Mouse (Mus musculus) myocyte (in vitro differentiated cells): ENCODE data around the gene N4bp2l1. TPM values are rescaled to one million over a fixed set of nuclear protein-coding genes. Genes with fewer than 3 reads are reported as not detected.

Source experiments
- H3K27me3 ChIP-seq: one replicate; pipeline ENCODE4 v1.6.1; 2011; ENCODE audit not compliant: control insufficient read depth, insufficient read depth, insufficient read length
- H3K36me3 ChIP-seq: one replicate; pipeline ENCODE4 v1.6.1; 2011; ENCODE audit not compliant: control insufficient read depth, insufficient read depth
- H3K4me2 ChIP-seq: one replicate; pipeline ENCODE4 v1.6.1; 2011; ENCODE audit warnings: low read depth, control low read depth
- H3K4me3 ChIP-seq: one replicate; pipeline ENCODE4 v1.5.1; 2011; ENCODE audit warnings: mild to moderate bottlenecking, control low read depth, moderate library complexity
- H3K79me2 ChIP-seq: one replicate; pipeline ENCODE4 v1.6.1; 2011; ENCODE audit not compliant: control insufficient read depth, insufficient read depth
- H3ac ChIP-seq: one replicate; pipeline ENCODE4 v1.6.1; 2011; ENCODE audit not compliant: control insufficient read depth, insufficient read length
- CEBPB ChIP-seq: IDR thresholded peaks from 2 replicates; pipeline ENCODE4 v1.6.1; 2011; ENCODE audit warnings: mild to moderate bottlenecking, moderate library complexity; ENCODE audit not compliant: poor library complexity, insufficient read depth, severe bottlenecking
- E2F4 ChIP-seq: IDR thresholded peaks from one replicate; pipeline ENCODE4 v1.6.1; 2011; ENCODE audit warnings: mild to moderate bottlenecking, control low read depth, moderate library complexity; ENCODE audit not compliant: insufficient read depth
- MAX ChIP-seq: IDR thresholded peaks from one replicate; pipeline ENCODE4 v1.6.1; 2011; ENCODE audit warnings: low read depth, mild to moderate bottlenecking, control low read depth
- MYOD1 ChIP-seq, 3 experiments: IDR thresholded peaks; one replicate each; pipeline ENCODE4 v1.6.1; 2011; ENCODE audit warnings: control low read depth in 2 of 3, low read depth in 2 of 3, mild to moderate bottlenecking in 2 of 3, moderate library complexity in 1 of 3; ENCODE audit not compliant: insufficient read length in 2 of 3, control insufficient read depth in 1 of 3
- MYOG ChIP-seq, 3 experiments: IDR thresholded peaks; one replicate each; pipeline ENCODE4 v1.6.1; 2011; ENCODE audit warnings: control low read depth in 2 of 3, low read depth in 2 of 3, mild to moderate bottlenecking in 2 of 3; ENCODE audit not compliant: insufficient read length in 2 of 3, control insufficient read depth in 1 of 3, insufficient read depth in 1 of 3
- POLR2A ChIP-seq: IDR thresholded peaks from one replicate; pipeline ENCODE4 v1.6.1; 2011; ENCODE audit warnings: low read depth, mild to moderate bottlenecking, control low read depth, moderate library complexity; ENCODE audit not compliant: insufficient read length
- POLR2AphosphoS2 ChIP-seq: IDR thresholded peaks from one replicate; pipeline ENCODE4 v1.6.1; 2011; ENCODE audit warnings: low read depth, control low read depth; ENCODE audit not compliant: insufficient read length
- REST ChIP-seq: IDR thresholded peaks from one replicate; pipeline ENCODE4 v1.6.1; 2011; ENCODE audit warnings: mild to moderate bottlenecking, control low read depth, moderate library complexity; ENCODE audit not compliant: insufficient read depth, insufficient read length
- SRF ChIP-seq: IDR thresholded peaks from one replicate; pipeline ENCODE4 v1.6.1; 2011; ENCODE audit warnings: low read depth; ENCODE audit not compliant: control insufficient read depth, insufficient read length
- TCF12 ChIP-seq: IDR thresholded peaks from one replicate; pipeline ENCODE4 v1.6.1; 2011; ENCODE audit warnings: mild to moderate bottlenecking, control low read depth; ENCODE audit not compliant: poor library complexity, insufficient read depth, severe bottlenecking
- TCF3 ChIP-seq: IDR thresholded peaks from one replicate; pipeline ENCODE4 v1.6.1; 2011; ENCODE audit warnings: low read depth, control low read depth; ENCODE audit not compliant: insufficient read length
- USF1 ChIP-seq: IDR thresholded peaks from one replicate; pipeline ENCODE4 v1.6.1; 2011; ENCODE audit warnings: low read depth, mild to moderate bottlenecking, control low read depth, moderate library complexity
- polyA plus RNA-seq: library from polyadenylated mRNA; unstranded; fragments of >200 nt; fragmentation: generic; extraction: Trizol; gene quantifications from one replicate; pipeline ENCODE4 v1.2.1, GENCODE M21; 2012; ENCODE audit warnings: missing spikeins

Gene N4bp2l1
- polyA plus RNA-seq, 1 experiment, result 1.4 TPM

DNA sequence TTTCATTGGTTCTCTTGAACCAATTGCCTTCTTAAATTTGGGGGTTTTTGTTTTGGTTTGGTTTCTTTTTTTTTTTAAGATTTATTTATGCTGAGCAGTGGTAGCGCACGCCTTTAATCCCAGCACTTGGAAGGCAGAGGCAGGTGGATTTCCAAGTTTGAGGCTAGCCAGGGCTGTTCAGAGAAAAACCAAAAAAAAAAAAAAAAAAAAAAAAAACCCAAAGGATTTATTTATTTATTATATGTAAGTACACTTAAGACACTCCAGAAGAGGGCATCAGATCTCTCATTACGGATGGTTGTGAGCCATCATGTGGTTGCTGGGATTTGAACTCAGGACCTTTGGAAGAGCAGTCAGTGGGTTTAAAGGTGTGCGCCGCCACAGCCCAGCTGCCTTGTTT lies 36.1 kb downstream of the N4bp2l1 start:
- no peak for TF ChIP-seq E2F4
- TF ChIP-seq TCF12, result no peak
- no peak for TF ChIP-seq USF1
- TF ChIP-seq MAX, result no peak
- no peak for TF ChIP-seq TCF3
- TF ChIP-seq MYOG (IDR thresholded peaks at IDR 0.05; ENCODE audit: control insufficient read depth in 1 of 3, insufficient read depth in 1 of 3, insufficient read length in 2 of 3, low read depth in 2 of 3), result no peak
- no peak overlapping the region for H3ac ChIP-seq
- H3K27me3 ChIP-seq, result no peaks in the 10 kb centered on the region
- H3K4me3 ChIP-seq, result no peak overlapping the region
- H3K79me2 ChIP-seq, result no peaks in the 10 kb centered on the region
- no peak overlapping the region for H3K4me2 ChIP-seq
- H3K36me3 ChIP-seq, result no peaks in the 10 kb centered on the region

GRCm38 (mm10) chr5:150559519-150560103 lies 37.4 kb downstream of the N4bp2l1 start:
- Histone ChIP-seq H3K36me3 (no peaks in the 10 kb centered on the region), H3K27me3 (no peaks in the 10 kb centered on the region), H3K4me3 (no peak overlapping the region), H3K79me2 (no peaks in the 10 kb centered on the region), H3K4me2 (no peak overlapping the region), H3ac (no peak overlapping the region)
- TF ChIP-seq POLR2AphosphoS2 (no peak), USF1 (no peak), MAX (no peak), SRF (no peak), MYOG (IDR thresholded peaks at IDR 0.05; ENCODE audit: control insufficient read depth in 1 of 3, insufficient read depth in 1 of 3, insufficient read length in 2 of 3, low read depth in 2 of 3) (no peak), MYOD1 (IDR thresholded peaks at IDR 0.05; ENCODE audit: control insufficient read depth in 1 of 3, insufficient read length in 2 of 3, low read depth in 2 of 3) (no peak), TCF12 (no peak), REST (no peak), TCF3 (no peak), E2F4 (no peak), POLR2A (no peak), CEBPB (no peak)

DNA sequence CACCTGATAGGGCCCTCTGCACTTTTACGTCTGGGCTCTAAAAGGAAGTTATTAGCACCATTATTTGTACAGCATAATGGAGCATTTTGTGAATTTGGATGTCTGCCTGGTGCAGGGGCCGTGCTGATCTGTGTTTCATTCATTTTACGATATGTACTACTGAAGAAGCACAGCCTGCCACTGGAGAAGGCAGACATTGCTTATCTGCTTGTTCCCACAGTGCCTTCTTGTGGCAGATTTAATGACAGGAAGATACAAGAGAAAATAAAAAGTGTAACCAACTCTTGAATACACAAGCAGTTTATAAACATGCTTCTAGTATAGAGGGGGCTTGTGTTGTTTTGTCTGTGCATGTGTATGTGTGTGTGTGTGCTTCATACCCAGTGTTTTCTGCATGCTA lies 45.4 kb downstream of the N4bp2l1 start:
- Histone ChIP-seq H3K79me2 (no peaks in the 10 kb centered on the region), H3ac (no peak overlapping the region), H3K36me3 (no peaks in the 10 kb centered on the region), H3K4me2 (no peak overlapping the region), H3K4me3 (no peak overlapping the region), H3K27me3 (no peaks in the 10 kb centered on the region)
- no peak for TF ChIP-seq CEBPB
- no peak for TF ChIP-seq POLR2AphosphoS2
- no peak for TF ChIP-seq MYOG (IDR thresholded peaks at IDR 0.05; ENCODE audit: control insufficient read depth in 1 of 3, insufficient read depth in 1 of 3, insufficient read length in 2 of 3, low read depth in 2 of 3)
- no peak for TF ChIP-seq REST
- TF ChIP-seq MAX, result no peak
- no peak for TF ChIP-seq TCF12
- no peak for TF ChIP-seq USF1
- no peak for TF ChIP-seq MYOD1 (IDR thresholded peaks at IDR 0.05; ENCODE audit: control insufficient read depth in 1 of 3, insufficient read length in 2 of 3, low read depth in 2 of 3)
- no peak for TF ChIP-seq E2F4
- TF ChIP-seq TCF3, result no peak
- no peak for TF ChIP-seq SRF
- TF ChIP-seq POLR2A, result no peak

GRCm38 (mm10) chr5:150543184-150543583 lies 53.8 kb downstream of the N4bp2l1 start:
- H3K36me3 ChIP-seq, result peaks cover 8% of the 10 kb centered on the region
- no peaks in the 10 kb centered on the region for H3K79me2 ChIP-seq
- no peak overlapping the region for H3K4me2 ChIP-seq
- H3ac ChIP-seq, result no peak overlapping the region
- H3K27me3 ChIP-seq, result no peaks in the 10 kb centered on the region
- TF ChIP-seq REST (no peak), POLR2AphosphoS2 (no peak), POLR2A (no peak), MYOD1 (IDR thresholded peaks at IDR 0.05; ENCODE audit: control insufficient read depth in 1 of 3, insufficient read length in 2 of 3, low read depth in 2 of 3) (no peak), CEBPB (no peak), E2F4 (no peak), SRF (no peak), MYOG (IDR thresholded peaks at IDR 0.05; ENCODE audit: control insufficient read depth in 1 of 3, insufficient read depth in 1 of 3, insufficient read length in 2 of 3, low read depth in 2 of 3) (no peak), TCF12 (no peak), USF1 (no peak), MAX (no peak), TCF3 (no peak)
- no peak overlapping the region for H3K4me3 ChIP-seq

DNA sequence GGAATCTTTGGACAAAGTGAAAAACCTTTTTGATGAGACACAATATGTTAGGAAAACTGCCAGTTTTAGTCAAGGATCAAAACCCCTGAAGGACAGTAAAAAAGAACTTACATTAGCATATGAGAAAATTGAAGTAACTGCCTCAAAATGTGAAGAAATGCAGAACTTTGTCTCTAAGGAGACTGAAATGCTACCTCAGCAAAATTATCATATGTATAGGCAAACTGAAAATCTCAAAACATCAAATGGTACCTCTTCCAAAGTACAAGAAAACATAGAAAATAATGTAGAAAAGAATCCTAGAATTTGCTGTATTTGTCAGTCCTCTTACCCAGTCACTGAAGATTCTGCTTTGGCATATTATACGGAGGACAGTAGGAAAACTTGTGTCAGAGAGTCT lies 55.7 kb downstream of the N4bp2l1 start:
- TF ChIP-seq MYOG (IDR thresholded peaks at IDR 0.05; ENCODE audit: control insufficient read depth in 1 of 3, insufficient read depth in 1 of 3, insufficient read length in 2 of 3, low read depth in 2 of 3) (no peak), USF1 (no peak), TCF3 (no peak), TCF12 (no peak), MAX (no peak), E2F4 (no peak), POLR2AphosphoS2 (no peak), CEBPB (no peak), POLR2A (no peak), SRF (no peak), REST (no peak), MYOD1 (IDR thresholded peaks at IDR 0.05; ENCODE audit: control insufficient read depth in 1 of 3, insufficient read length in 2 of 3, low read depth in 2 of 3) (no peak)
- Histone ChIP-seq H3K4me3 (no peak overlapping the region), H3K4me2 (no peak overlapping the region), H3K36me3 (peaks cover 15% of the 10 kb centered on the region), H3ac (no peak overlapping the region), H3K27me3 (no peaks in the 10 kb centered on the region), H3K79me2 (no peaks in the 10 kb centered on the region)
